Mouse (Mus musculus) lung, adult 2 months (tissue): ENCODE results near the gene Ampd3.

ENCODE experiments used
- CTCF ChIP-seq: fragments of 200-500 bp; IDR thresholded peaks from 2 replicates; pipeline ENCODE4 v1.5.1; 2011; ENCODE audit warnings: mild to moderate bottlenecking, low read length, control low read depth; ENCODE audit not compliant: insufficient read depth
- POLR2A ChIP-seq: fragments of 200-500 bp; IDR thresholded peaks from 2 replicates; pipeline ENCODE4 v1.6.1; 2011; ENCODE audit warnings: low read depth, mild to moderate bottlenecking, control low read depth, low read length, borderline replicate concordance; ENCODE audit errors: extremely low read depth

GRCm38 (mm10) chr7:110742022-110742421 is 26.0 kb upstream of the Ampd3 start:
- TF ChIP-seq POLR2A, result no peak
- no peak for TF ChIP-seq CTCF
